Mouse (Mus musculus): ENCODE measurements around the gene 9530068E07Rik. TPM values are rescaled to one million over a fixed set of nuclear protein-coding genes. Genes with fewer than 3 reads are reported as not detected.
"Not testable (repeated sequence)": the region's sequence is repeated elsewhere in the genome, so short reads cannot be mapped to it uniquely, and the experiment has no call there.

The 9530068E07Rik gene
- polyA plus RNA-seq, 1 experiment, result not detected

- Histone ChIP-seq H3K4me1 (ENCODE audit: control insufficient read depth, insufficient read depth, low read length) (no peaks in the 10 kb centered on the region), H3K27ac (ENCODE audit: insufficient read depth, low read depth, low read length) (no peak overlapping the region), H3K4me3 (ENCODE audit: insufficient read depth, low read depth, low read length) (no peak overlapping the region)
- WGBS, result 78% methylated on average over 3 of the region's 3 CpGs
- no peak for TF ChIP-seq POLR2A (IDR thresholded peaks at IDR 0.05; ENCODE audit: insufficient read depth, low read depth, low read length)
- no peak for TF ChIP-seq CTCF (IDR thresholded peaks at IDR 0.05; ENCODE audit: insufficient read depth, low read depth, low read length)
Measured at GRCm38 (mm10) chr11:52386892-52387291, 9.3 kb upstream of the 9530068E07Rik start.

- Histone ChIP-seq H3K27ac (ENCODE audit: insufficient read depth, low read depth, low read length) (no peak overlapping the region), H3K4me3 (ENCODE audit: insufficient read depth, low read depth, low read length) (no peak overlapping the region), H3K4me1 (ENCODE audit: control insufficient read depth, insufficient read depth, low read length) (no peaks in the 10 kb centered on the region)
- TF ChIP-seq CTCF (IDR thresholded peaks at IDR 0.05; ENCODE audit: insufficient read depth, low read depth, low read length), result no peak
- TF ChIP-seq POLR2A (IDR thresholded peaks at IDR 0.05; ENCODE audit: insufficient read depth, low read depth, low read length), result no peak
- 90% methylated on average over 12 of the region's 12 CpGs for WGBS
Measured at GRCm38 (mm10) chr11:52388150-52388549, 8.1 kb upstream of the 9530068E07Rik start.

- 98% methylated on average over 5 of the region's 5 CpGs for WGBS
- H3K4me1 ChIP-seq (ENCODE audit: control insufficient read depth, insufficient read depth, low read length); H3K27ac ChIP-seq (ENCODE audit: insufficient read depth, low read depth, low read length); H3K4me3 ChIP-seq (ENCODE audit: insufficient read depth, low read depth, low read length): not testable (repeated sequence)
Measured at GRCm38 (mm10) chr11:52388979-52389378, 7.2 kb upstream of the 9530068E07Rik start.

DNA sequence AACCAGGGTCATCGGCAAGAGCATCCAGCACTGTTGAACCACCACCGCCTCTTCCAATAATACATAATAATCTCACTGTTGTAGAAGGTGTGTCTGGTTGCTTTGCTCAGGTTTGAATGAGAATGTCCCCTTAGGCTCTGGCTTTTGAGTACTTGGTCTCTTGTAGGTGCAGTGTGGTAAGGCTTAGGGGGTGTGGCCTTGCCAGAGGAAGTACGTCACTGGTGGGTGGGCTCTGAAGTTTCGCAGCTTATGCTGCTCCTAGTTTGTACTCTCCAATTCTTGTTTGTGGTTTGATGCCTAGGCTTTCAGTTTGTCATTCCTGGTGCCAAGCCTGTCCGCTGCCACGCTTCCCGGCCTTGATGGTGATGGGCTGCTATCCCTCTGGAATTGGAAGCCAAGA is 6.3 kb upstream of the 9530068E07Rik start:
- TF ChIP-seq POLR2A (IDR thresholded peaks at IDR 0.05; ENCODE audit: insufficient read depth, low read depth, low read length) (no peak), CTCF (IDR thresholded peaks at IDR 0.05; ENCODE audit: insufficient read depth, low read depth, low read length) (no peak)
- WGBS, result 91% methylated on average over 7 of the region's 7 CpGs
- H3K4me3 ChIP-seq (ENCODE audit: insufficient read depth, low read depth, low read length), result no peak overlapping the region
- no peaks in the 10 kb centered on the region for H3K4me1 ChIP-seq (ENCODE audit: control insufficient read depth, insufficient read depth, low read length)
- H3K27ac ChIP-seq (ENCODE audit: insufficient read depth, low read depth, low read length), result no peak overlapping the region

- TF ChIP-seq CTCF (IDR thresholded peaks at IDR 0.05; ENCODE audit: insufficient read depth, low read depth, low read length) (no peak), POLR2A (IDR thresholded peaks at IDR 0.05; ENCODE audit: insufficient read depth, low read depth, low read length) (no peak)
- Histone ChIP-seq H3K4me1 (ENCODE audit: control insufficient read depth, insufficient read depth, low read length) (peaks cover 8% of the 10 kb centered on the region), H3K4me3 (ENCODE audit: insufficient read depth, low read depth, low read length) (no peak overlapping the region), H3K27ac (ENCODE audit: insufficient read depth, low read depth, low read length) (no peak overlapping the region)
- 74% methylated on average over 4 of the region's 4 CpGs for WGBS
Measured at GRCm38 (mm10) chr11:52394494-52394893, 1.7 kb upstream of the 9530068E07Rik start.

DNA sequence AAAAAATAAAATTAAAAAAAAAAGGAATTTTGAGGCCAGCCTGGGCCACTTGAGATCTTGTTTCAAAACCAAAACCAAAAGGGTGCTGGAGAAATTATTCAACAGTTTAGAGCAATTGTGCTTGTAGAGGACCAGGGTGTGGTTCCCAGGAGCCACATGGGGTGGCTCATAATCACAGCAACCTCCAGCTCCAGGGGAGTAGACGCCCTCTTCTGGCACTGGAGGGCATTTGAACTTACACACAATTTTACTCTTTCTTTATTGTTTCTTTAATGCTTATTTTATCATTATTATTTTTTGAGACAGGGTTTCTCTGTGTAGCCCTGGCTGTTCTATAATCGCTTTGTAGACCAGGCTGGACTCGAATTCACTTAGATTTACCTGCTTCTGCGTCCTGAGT is 885 bp upstream of the 9530068E07Rik start:
- Histone ChIP-seq H3K4me3 (ENCODE audit: insufficient read depth, low read depth, low read length) (no peak overlapping the region), H3K4me1 (ENCODE audit: control insufficient read depth, insufficient read depth, low read length) (peaks cover 11% of the 10 kb centered on the region), H3K27ac (ENCODE audit: insufficient read depth, low read depth, low read length) (no peak overlapping the region)
- TF ChIP-seq POLR2A (IDR thresholded peaks at IDR 0.05; ENCODE audit: insufficient read depth, low read depth, low read length) (no peak), CTCF (IDR thresholded peaks at IDR 0.05; ENCODE audit: insufficient read depth, low read depth, low read length) (no peak)
- 44% methylated on average over 4 of the region's 4 CpGs for WGBS

GRCm38 (mm10) chr11:52396597-52397188 is 465 bp downstream of the 9530068E07Rik start:
- TF ChIP-seq CTCF (IDR thresholded peaks at IDR 0.05; ENCODE audit: insufficient read depth, low read depth, low read length) (no peak), POLR2A (IDR thresholded peaks at IDR 0.05; ENCODE audit: insufficient read depth, low read depth, low read length) (no peak; the same call in 1 of the 2 replicates)
- peaks cover 11% of the 10 kb centered on the region for H3K4me1 ChIP-seq (ENCODE audit: control insufficient read depth, insufficient read depth, low read length)
- H3K27ac ChIP-seq (ENCODE audit: insufficient read depth, low read depth, low read length), result peak overlapping the region; percentile 37; the same call in 1 of the 2 replicates
- H3K4me3 ChIP-seq (ENCODE audit: insufficient read depth, low read depth, low read length), result peak overlapping the region; percentile 60
- 2% methylated on average over 33 of the region's 33 CpGs for WGBS

DNA sequence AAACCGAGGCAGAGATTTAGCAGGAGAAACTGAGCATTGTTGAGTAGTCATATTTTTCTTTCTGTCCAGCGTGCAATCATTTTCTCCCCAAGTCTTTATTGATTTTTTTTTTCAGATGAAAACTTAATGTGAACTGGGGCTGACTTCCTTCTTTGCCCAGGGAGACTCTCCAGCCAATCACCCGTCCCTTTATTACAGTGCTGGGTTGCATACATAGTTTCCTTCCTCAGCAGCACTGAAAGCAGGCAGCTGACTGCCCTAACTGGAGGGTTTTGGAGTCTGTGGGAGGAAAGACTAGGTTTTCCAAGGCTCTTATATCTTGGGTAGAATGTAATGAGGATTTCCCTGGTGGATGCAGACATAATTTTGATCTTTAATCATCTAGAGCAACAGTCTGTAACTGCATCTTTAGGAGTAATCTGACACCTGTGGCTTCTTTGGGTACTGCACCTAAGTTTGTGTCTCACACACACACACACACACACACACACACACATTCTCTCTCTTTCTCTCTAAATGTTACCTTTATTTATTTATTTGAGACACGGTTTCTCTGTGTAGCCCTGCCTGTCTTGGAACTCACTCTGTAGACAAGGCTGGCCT is 1.3 kb downstream of the 9530068E07Rik start:
- no peak for TF ChIP-seq POLR2A (IDR thresholded peaks at IDR 0.05; ENCODE audit: insufficient read depth, low read depth, low read length)
- no peak for TF ChIP-seq CTCF (IDR thresholded peaks at IDR 0.05; ENCODE audit: insufficient read depth, low read depth, low read length)
- Histone ChIP-seq H3K4me3 (ENCODE audit: insufficient read depth, low read depth, low read length) (peak overlapping the region; percentile 60; the same call in 1 of the 2 replicates), H3K4me1 (ENCODE audit: control insufficient read depth, insufficient read depth, low read length) (peaks cover 11% of the 10 kb centered on the region), H3K27ac (ENCODE audit: insufficient read depth, low read depth, low read length) (no peak overlapping the region)
- 92% methylated on average over 4 of the region's 4 CpGs for WGBS

DNA sequence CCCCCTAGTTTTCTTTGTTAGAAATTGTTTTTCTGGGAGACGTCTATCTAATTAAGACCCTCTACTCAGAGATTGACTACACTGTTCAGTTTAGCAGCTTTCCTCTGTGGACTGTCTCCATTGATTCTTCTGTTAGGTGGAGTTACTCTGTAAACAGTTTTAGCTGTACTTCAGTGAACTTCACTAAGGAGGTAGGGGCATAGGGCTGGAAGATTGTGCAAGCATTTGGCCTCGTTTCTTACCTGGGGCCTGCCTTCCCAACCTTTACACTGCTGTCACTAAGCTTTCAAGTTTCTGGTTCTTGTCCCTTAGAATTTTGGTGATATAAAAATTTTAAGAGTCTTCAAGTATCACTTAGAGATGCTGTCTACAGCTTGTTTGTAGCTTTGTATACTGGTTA is 5.2 kb downstream of the 9530068E07Rik start:
- Histone ChIP-seq H3K4me3 (ENCODE audit: insufficient read depth, low read depth, low read length) (no peak overlapping the region), H3K27ac (ENCODE audit: insufficient read depth, low read depth, low read length) (no peak overlapping the region), H3K4me1 (ENCODE audit: control insufficient read depth, insufficient read depth, low read length) (peaks cover 16% of the 10 kb centered on the region)
- WGBS, result 52% methylated on average over 2 of the region's 2 CpGs
- no peak for TF ChIP-seq CTCF (IDR thresholded peaks at IDR 0.05; ENCODE audit: insufficient read depth, low read depth, low read length)
- TF ChIP-seq POLR2A (IDR thresholded peaks at IDR 0.05; ENCODE audit: insufficient read depth, low read depth, low read length), result no peak

Measured in olfactory bulb, adult 2 months (tissue).